Mouse (Mus musculus) urinary bladder, postnatal 10 days (tissue): ENCODE results near the gene Pcid2.
"Not testable (repeated sequence)": the region's sequence is repeated elsewhere in the genome, so short reads cannot be mapped to it uniquely, and the experiment has no call there.

ENCODE experiments used
- DNase-seq: peaks from one replicate; pipeline ENCODE4 v3.0.0; 2022; ENCODE audit warnings: low spot score

Pcid2 gene

DNA sequence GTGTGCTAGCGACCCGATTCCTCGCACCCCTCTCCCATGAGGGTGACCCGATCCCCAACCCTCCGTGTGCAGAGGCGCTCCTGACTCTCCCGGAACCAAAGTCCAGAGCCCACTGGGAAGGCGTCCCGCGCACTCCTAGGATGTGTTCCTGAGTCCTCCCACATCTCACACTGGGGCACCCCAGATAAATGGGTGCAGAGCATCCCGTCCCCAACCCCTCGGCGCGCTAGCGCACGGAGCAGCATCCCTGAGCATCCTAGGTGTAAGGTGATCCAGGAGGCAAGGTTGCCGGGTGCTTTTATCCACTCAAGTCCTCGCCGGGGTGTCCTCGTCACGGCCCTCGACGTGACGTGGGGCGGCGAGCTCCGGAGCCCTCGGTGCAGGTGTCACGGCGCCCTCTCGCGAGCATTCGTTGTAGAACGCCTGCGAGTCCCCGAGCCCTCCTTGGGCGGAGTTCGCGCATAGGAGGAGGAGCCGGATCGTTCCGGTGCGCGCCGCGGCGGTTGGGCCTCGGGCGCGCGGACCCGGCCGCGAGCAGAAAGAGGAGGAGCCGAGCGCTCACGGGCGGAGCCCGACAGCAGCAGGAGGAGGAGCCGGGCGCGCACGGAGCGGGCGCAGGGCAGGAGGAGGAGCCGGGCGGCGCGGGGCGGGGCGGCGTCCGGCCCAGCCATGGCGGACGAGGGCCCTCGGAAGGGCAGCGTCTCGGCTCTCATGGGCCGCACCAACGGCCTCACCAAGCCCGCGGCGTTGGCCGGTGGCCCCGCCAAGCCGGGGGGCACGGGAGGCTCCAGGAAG, at the start of gene Pcid2, which contains the start of gene Cul4a:
Gene Pcid2 (minus strand): TSS at position 373 of the 795 bp plus-strand sequence.
Gene Cul4a (plus strand): TSS at position 535 of the 795 bp plus-strand sequence.
- DNase-seq = peak; percentile 90

- DNase-seq = no peak
Observed at GRCm38 (mm10) chr8:13154099-13154498, 48.8 kb upstream of the Pcid2 start.

DNA sequence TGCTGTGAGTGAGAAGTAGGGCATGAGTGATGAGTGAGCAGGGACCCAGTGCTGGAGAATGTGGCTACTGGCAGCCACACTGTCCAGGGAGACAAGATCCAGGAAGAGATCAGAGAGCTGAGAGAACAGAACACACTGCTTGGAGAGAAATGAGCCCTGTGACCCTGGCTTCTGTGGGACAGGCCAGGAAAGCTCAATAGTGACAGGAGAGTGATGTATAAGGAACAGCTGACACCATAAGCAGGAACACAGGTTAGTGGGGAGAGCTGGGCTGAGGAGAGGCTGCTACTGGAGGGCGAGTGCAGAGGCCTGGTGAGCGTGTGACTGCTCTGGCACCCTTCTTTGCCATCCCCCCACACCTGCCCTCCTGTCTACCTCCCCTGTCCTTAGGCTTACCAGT, 45.7 kb upstream of the Pcid2 start:
- no peak for DNase-seq

GRCm38 (mm10) chr8:13149866-13150265, 44.6 kb upstream of the Pcid2 start:
- DNase-seq = no peak

- DNase-seq = no peak
Observed at GRCm38 (mm10) chr8:13149287-13149686, 44.0 kb upstream of the Pcid2 start.

DNA sequence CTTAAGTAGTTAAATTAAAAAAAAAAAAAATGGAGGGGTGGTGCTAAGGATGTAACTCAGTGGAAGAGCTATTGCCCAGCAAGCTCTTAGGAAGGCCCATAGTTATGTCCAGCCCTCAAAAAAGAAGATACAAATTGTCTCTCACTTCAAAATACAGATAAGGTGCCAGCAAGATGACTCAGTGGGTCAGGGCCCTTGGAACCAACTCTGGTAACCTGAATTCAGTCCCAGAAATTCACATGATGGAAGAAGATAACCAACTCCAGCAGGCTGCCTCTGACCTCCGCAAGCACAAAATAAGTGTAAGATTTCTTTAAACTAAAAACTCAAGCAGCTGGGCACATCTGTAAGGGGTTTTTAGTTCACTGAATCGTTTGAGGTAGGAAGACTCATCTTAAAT, 43.2 kb upstream of the Pcid2 start:
- no peak for DNase-seq

DNA sequence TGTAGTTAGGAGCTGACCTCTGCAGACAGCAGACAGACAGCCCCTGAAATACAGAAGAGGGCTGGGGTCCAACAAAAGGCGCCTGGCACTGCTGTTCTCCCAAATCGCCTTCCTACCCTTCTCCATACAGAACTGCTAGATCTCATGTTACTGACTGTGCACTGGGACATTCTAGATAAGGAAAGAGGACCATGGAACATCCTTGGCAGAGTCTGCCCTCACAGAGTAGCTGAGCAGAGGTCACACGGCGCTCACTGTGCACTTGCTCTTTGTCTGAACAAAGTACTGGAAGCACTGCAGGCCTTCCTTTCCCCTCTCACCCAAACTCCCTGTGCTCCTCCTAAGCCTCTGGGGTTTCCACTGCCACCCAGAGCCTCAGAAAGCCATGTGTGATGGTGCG, 36.4 kb upstream of the Pcid2 start:
- DNase-seq = no peak

GRCm38 (mm10) chr8:13139641-13140182, 34.5 kb upstream of the Pcid2 start:
- DNase-seq = no peak

DNA sequence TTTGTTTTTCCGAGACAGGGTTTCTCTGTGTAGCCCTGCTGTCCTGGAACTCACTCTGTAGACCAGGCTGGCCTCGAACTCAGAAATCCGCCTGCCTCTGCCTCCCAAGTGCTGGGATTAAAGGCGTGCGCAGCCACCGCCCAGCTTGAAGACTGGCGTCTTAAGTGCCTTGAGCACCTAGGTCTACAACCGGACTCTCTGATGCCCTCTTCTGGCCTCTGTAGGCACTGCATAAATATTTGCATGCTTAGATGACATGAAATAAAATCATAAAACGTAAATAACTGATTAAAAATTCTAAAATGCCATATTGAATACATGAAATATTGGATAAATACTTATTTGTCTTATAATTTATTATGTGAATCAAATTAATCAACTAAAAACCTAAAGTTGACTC, 27.0 kb upstream of the Pcid2 start:
- DNase-seq = not testable (repeated sequence)

- no peak for DNase-seq
Observed at GRCm38 (mm10) chr8:13124897-13125296, 19.6 kb upstream of the Pcid2 start.

GRCm38 (mm10) chr8:13122887-13123421, 17.7 kb upstream of the Pcid2 start:
- DNase-seq = no peak

- DNase-seq = no peak
Observed at GRCm38 (mm10) chr8:13120882-13121665, 15.8 kb upstream of the Pcid2 start.

GRCm38 (mm10) chr8:13118516-13118915, 13.3 kb upstream of the Pcid2 start:
- no peak for DNase-seq

DNA sequence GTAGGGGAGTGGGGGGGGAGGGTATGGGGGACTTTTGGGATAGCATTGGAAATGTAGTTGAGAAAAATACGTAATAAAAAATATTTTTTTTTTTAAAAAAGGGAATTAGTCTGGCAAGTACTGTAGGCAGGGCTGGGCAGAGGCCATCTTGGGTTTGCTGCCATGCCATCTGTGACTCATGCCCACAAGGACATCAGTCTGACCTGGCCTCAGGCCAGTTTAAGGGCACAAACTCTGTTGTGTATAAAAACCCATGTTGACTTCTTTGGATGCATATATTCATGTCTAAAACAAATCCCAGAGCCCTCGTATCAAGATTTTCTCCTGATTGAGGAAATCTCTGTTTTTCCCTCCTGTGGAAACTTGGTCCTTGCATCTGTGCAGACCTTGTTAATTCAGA, 11.8 kb upstream of the Pcid2 start:
- DNase-seq = no peak

DNA sequence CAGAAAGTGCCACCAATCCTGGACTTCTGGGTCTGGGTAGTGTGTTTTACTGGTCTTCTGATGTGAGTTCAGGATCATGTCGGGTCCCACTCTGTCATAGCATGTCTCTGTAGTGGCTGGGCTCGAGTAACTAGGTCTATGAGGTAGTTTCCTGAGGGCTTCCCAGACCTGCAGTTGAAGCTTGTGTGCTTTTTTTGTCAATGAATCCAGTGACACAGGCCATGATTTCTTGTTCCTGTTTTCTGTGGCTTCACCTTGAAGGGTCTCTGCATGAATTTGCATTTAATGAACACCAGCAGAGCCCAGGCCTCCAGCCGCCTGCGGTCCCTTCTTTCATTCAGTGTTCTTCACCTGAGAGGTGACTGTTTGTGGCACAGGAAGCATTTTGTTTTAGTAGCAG, 8.0 kb upstream of the Pcid2 start:
- no peak for DNase-seq

- no peak for DNase-seq
Observed at GRCm38 (mm10) chr8:13111917-13112316, 6.7 kb upstream of the Pcid2 start.

- no peak for DNase-seq
Observed at GRCm38 (mm10) chr8:13109416-13109960, 4.2 kb upstream of the Pcid2 start.

- no peak for DNase-seq
Observed at GRCm38 (mm10) chr8:13108967-13109366, 3.7 kb upstream of the Pcid2 start.

GRCm38 (mm10) chr8:13107990-13108638, 2.9 kb upstream of the Pcid2 start:
- no peak for DNase-seq

- peak; percentile 20 for DNase-seq
Observed at GRCm38 (mm10) chr8:13105908-13106551, 771 bp upstream of the Pcid2 start.

GRCm38 (mm10) chr8:13104691-13105086, 570 bp downstream of the Pcid2 start:
- peak; percentile 80 for DNase-seq
